Mouse (Mus musculus) adipocyte (in vitro differentiated cells): ENCODE results near the gene Tspoap1.

Experiments
- DNase-seq: peaks from one replicate; pipeline ENCODE4 v3.0.0-alpha.2; 2016; ENCODE audit warnings: low spot score

Gene Tspoap1

DNA sequence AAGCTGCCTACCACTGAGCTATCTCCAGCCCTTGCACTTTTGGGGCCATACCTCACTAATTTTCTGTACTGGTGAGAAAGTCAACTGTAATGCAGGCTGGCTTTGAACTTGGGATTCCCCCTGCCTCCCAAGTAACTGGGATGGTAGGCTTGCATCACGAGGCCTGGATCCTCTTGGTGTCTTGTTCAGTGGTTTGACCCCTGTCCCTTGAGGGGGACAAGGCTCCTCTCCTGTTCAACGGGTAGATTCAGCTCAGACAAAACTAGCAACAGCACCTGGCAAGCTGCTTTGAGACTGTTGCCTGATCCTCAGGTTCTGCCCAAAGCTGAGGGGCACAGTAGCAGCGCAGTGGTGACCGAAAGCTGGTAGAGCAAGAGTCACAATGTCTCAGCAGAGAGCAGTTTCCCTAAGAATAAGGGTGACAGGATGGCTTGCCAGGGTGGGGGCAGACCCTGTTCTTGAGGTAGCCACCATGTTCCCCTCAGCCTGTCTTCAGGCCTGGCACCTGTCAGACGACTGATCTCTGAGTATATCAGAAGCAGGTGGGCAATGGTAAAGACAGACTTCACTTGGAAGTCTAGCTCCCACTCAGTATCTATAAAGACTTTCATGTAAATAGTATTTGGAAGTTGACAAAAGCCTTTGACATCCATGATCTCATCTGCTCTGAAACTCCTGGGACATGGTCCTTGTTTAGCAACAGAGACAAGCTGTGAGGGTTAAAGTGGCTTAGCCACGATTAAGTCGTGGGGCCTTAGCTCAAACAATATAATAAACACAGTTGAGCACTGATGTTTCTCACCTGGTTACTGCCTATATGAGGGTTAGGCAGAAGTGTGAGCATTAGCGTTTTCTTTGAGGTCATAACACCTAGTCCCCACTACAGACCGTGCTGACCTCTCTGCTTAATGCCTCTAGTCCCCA, 14.4 kb upstream of the Tspoap1 start:
- no peak for DNase-seq

DNA sequence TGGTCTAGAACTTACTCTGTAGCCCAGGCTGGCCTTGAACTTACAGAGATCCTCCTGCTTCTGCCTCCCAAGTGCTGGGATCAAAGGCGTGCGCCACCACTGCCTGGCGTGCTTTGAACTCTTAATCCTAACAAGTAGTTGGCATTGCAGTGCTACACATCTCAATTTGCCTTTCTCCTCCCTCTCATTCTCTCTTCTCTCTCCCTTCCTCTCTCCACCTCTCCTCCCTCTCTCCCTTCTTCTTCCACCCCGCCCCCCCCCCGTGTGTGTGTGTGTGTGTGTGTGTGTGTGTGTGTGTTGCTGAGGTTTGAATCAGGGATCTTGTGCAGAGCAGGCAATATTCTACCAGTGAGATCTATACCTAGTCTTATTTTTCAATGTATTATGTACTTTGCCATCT, 13.0 kb upstream of the Tspoap1 start:
- no peak for DNase-seq

DNA sequence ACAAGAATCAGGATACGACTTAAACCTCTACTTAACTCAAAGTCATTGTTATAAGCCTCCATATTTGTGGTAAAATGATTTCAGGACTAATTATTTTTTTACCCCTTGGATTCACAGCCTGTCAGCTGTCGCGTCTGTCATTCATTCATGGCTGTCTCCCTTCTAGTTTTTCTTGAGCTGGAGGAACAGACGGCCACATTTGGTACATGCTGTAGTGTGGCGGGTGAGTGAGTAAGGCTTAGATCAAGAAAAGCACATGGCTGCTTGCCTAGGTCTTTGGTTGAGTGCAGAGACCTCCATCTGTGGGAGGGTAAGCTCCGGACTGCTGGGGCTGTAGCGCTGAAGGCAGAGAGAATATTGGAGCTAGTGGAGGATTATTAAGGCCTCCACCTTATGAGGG, 12.6 kb upstream of the Tspoap1 start:
- no peak for DNase-seq

GRCm38 (mm10) chr11:87748132-87749119, 11.9 kb upstream of the Tspoap1 start:
- no peak for DNase-seq

GRCm38 (mm10) chr11:87749192-87750042, 10.9 kb upstream of the Tspoap1 start:
- no peak for DNase-seq

GRCm38 (mm10) chr11:87750043-87750421, 10.3 kb upstream of the Tspoap1 start:
- no peak for DNase-seq

- DNase-seq, result no peak
These were observed 9.8 kb upstream of the Tspoap1 start for GRCm38 (mm10) chr11:87750521-87750920.

DNA sequence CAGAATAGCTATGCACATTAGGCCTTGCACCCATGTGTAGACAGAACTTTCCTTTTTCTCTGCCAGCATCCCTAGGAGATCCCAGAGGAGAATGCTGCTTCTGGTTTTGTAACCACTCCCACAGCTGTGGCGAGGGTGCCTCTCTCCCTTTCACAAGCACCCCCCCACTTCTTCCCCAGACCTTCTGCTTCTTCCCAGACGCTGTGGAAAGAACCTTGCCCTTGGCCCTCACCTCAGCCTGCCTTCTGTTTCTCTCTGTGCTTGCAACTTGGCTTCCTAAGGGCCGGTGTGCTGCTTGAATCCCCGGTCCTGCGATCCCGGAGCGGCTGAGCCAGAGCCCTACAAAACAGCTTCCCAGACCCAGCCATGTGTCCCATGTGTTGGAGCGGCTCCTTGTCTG, 9.3 kb upstream of the Tspoap1 start:
- DNase-seq, result no peak

DNA sequence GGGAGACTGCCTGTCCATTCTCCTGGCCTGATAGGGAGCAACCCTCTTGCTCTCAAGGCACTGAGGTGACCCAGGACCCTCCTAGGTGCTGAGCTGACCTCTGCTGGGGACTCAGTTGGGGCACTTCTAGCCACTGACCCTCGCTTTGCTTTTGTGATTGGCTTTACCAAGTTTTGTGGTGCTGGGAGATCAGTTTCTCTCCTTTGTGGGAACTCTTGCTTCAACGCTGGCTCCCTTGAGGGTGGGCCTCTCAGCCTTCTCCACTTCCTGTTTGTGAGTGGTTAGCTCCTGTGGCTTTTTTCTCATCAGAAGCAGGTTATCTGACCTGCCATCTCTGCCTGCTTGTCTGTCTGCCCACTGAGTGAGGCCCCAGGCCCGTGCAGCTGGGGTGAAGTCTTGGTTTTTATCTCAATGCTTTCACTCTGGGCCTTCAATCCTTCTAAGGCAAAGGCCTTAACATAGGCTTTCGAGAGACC, 8.8 kb upstream of the Tspoap1 start:
- DNase-seq, result no peak

- DNase-seq, result no peak
These were observed 8.0 kb upstream of the Tspoap1 start for GRCm38 (mm10) chr11:87752307-87752706.

DNA sequence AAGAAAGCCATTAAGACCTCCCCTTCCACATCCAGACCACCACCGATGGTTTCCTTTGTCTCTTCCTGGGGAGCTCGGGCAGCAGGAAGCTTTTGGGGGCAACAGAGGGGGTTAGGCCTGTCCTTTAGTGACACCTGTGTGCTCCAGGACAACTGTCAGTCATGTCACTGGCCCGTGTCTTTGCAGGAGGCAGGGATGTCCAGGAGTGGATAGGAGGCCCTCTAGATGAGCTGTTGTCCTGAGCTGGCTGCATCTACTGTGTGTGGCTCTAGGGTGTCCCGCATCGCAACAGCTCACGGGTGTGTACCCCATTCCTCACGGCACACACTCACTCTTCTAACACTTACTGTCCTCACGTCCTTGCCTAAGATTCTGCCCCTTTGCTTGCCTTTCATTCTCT, 7.1 kb upstream of the Tspoap1 start:
- DNase-seq, result no peak

- DNase-seq, result no peak
These were observed 6.3 kb upstream of the Tspoap1 start for GRCm38 (mm10) chr11:87753891-87754501.

DNA sequence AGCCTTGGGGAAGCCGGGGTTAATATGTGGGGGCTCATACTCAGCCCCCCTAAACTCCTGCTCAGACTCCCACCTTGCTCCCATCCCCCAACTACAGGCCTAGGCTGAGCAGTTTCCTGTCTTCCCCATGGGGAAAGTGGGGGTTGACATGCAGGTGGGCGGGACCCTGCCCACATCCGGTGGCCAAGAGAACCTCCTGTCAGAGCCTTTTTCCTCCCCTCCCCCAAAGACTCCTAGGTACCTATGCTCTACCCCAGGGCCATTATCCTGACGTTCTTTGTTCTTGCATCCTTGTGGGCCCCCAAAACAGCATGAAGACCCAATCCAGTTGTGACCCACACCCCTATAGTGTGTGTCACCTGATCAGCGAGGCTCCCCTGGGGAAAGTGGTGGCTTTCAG, 5.7 kb upstream of the Tspoap1 start:
- no peak for DNase-seq

- DNase-seq, result no peak
These were observed 4.9 kb upstream of the Tspoap1 start for GRCm38 (mm10) chr11:87755360-87756017.

DNA sequence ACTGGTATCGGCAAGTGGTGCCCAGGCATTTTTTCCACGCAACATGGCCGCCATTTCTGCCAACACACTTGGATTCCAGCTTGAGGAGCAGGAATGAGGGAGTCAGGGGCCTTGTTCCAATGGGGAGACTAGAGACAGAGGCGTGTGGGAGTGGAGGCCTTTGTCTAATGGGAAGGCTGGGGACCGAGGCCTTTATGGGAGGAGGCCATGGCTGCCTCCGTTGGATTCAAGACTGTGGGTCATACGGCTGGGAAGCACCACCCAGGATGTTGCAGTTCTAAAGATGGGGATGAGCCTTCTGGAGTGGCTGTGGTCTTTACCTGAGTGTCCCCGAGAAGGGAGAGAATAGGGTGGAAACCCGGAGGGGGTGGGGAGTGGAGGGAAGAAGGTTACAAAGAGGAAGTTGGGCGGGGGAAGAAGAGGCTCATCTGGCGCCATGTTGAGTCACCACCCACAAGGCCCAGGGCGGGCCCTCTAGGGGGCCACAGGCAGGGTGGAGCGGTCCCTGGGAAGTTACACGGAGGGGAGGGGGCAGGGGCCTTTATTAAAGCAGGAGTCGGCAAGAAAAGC, 4.0 kb upstream of the Tspoap1 start:
- no peak for DNase-seq

- DNase-seq, result no peak
These were observed 3.1 kb upstream of the Tspoap1 start for GRCm38 (mm10) chr11:87757001-87757954.

DNA sequence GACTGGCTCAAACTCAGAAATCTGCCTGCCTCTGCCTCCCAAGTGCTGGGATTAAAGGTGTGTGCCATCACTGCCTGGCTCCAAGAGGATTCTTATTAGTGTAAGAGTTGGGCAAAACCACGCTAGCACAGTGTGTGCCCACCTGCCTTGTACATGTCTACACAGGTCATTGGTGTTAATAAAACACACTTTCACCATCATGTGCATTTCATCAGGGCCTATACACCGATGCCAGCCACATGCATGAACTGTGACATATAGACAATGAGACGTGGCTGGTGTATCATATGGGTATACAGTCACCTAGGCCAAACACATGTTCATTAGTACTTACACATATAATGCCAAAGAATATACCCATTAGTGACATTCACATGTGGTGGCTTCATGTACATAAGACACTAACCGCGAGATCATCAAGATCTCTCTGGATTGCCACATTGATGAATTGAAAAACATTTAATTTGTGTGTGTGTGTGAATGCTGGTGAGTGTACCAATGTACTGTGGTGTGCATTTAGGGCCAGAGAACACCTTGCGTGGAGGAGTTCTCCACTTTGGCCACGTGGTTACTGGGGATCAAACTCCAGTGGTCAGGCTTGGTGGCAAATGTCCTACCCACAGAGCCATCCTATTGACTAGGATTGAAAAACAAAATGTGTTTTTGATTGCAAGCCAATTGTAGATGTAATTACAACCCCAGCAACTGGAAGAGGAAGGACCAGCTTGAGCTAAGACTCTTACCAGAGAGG, 2.0 kb upstream of the Tspoap1 start:
- no peak for DNase-seq

DNA sequence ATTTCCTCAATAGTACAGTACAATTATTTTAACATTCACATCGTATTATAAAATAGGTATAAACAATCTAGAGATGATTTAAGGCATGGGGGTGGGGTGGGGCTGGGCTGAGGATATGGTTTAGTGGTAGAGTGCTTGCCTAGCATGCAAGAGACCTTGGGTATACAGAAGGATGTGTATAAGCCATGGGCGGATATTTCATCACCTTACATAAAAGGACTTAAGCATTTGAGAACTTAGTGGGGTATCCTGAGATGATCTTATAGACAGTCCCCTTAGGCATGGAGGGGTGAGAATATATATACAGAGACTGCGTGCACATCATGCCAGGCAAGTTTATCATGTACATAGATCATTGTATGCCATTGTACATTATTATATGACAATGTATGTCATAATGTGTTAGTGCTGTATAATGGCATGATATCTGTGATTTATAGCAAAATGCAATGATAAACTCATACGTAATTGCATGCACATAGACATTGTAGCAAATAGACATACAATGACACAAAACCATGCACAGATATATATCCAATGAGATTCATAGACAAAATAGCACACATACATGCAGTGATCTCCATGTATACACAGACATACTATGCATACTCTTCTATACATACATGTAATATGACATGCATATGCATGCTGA, 1.3 kb upstream of the Tspoap1 start:
- no peak for DNase-seq
